Mouse (Mus musculus) layer of hippocampus, adult 9-11 months (tissue): ENCODE measurements at regions not wholly inside any gene's neighbourhood (a gene's known extent, or its start where the extent isn't known, plus 50 kb on each side); places are given as distances from the start of the nearest gene placed in this dataset.

ENCODE experiments used
- DNase-seq: peaks from one replicate; pipeline ENCODE4 v3.0.0; 2022

DNA sequence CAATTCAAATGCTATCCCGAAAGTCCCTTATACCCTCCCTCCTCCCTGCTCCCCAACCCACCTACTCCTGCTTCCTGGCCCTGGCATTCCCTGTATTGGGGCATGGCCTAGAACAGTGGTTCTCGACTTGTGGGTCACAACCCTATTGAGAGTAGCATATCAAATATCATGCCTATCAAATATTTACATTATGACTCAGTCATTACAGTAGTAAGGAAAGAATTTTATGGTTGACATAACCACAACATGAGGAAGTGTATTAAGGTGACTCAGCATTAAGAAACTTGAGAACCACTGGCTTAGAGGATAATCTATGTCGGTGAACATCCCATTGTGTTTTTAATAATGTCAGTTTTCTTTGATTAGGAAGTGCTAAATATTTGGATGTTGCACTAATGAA is 173.3 kb upstream of the 2610001J05Rik start:
- no peak for DNase-seq

DNA sequence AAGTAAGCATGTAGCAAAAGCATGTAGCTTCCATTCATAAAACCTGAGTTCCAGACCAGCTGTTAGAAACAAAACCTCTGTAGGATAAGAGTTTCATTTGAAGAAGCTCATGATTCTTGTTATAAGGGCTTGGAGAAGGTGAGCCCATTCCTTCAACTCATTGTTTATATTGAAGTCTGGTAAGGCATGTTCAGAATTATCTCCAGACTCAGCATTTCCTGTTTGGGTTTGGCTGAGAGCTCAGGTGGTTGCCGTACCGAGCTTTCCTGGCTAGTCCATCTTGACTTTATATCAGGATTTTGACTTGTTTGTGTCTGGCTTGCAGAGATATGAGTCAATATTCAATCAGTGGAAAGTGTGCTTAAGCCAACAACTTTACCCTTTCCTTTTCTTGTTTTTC is 154.6 kb upstream of the 2610001J05Rik start:
- no peak for DNase-seq

DNA sequence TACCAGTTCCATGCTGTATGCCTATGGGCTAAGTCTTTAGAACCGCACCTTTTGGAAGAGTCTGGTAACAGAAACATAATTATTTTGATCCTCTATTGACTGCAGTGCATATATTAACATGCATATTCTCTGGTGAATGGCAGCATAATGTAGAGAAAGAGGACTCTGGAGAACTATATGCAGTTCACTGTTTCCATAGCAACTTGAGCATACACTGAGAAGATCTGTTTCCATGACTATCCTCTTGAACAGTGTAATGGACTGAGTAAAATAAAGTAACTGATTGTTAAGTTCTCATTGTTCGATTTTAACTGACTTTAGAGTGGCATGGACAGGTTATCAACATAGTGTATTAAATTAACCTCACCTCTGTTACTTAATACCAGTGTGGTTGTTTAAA is 147.6 kb upstream of the 2610001J05Rik start:
- no peak for DNase-seq

DNA sequence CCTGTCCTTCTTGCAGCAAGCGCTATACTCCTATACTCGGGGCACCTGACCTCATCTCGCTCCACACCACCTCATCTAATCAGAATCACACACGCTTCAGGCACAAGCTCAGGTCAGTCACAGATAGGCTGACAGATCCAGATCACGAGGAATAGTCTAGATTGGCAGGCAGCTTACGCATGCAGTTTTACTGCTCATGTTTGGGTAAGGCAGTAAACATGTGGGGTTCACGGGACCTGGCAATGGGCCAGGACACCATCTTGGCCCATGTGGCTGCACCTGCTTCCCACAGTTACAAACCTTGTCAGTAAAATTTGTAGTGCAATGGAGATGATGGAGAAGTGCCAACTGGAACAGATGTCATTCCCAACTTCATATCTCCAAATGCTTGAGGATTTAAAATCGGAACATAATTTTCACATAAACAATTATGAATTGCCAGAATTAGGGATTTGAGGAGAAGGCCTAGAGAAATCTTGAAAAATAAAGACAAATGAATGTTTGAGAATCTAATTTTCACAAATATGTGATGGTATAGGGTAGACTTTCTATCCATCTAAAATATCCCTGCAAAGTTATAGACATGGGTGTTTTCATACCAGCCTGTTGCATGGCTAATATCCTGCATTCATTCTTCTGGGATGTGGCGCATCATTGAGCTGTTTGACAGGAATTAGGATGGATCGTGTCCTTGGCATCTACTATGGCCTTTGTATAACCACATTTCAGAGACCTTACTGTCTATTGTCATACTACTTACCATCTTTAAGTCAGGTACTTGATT is 111.5 kb upstream of the 2610001J05Rik start:
- peak; percentile 70 for DNase-seq

DNA sequence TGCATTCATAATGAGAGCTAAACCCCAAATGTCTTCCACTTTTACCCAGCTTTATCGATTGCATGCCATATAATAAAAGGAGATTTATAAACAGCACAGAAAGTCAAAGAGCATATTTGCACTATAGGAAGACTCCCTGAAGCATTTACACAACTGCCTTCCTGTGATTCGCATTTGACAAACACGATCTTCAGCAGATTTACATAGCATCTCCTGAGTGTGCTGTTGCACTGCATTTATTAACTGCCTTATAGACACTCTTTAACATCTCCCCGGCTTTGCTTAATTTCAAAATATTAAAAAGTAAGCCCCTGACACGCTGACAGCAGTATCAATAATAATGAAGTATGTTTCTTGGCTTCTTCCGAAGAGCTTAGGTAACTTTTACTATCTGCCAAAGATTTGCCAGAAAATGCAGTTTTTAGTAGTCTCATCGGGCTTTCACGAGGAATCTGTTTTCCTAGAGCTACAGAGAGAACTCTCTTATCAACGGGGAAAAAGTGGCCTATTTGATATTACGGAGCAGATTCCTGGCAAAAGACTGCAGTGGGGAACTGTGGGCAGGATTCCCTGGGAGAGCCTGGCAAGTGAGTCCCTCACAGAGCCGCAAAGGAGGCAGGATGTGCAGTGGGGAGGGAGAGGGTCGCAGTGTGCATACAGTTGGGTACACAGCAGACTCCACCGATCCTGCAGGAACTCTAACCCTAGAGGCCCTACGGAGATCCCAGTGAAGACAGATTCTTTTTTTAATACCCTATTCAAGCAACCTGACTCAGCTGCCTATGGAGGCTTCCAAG is 103.6 kb upstream of the 2610001J05Rik start:
- no peak for DNase-seq

DNA sequence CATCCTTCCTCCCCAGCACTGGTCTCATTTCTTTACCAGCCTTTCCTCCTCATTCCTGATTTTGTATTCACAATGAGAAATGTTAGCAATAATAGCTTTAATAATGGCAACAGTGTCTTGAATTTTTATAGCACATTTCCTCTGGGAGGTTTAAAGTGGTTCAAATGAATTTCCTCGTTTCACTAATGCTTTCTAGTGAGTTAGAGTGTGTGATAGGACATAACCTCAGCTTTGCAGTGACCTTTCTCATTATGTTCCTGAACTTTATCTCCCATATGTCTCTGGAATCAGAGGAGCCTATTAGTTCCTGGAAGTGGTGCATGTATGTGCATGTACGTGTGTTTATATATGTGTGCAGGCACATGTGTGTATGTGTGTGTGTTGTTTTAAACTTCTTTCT is 93.2 kb upstream of the 2610001J05Rik start:
- no peak for DNase-seq

DNA sequence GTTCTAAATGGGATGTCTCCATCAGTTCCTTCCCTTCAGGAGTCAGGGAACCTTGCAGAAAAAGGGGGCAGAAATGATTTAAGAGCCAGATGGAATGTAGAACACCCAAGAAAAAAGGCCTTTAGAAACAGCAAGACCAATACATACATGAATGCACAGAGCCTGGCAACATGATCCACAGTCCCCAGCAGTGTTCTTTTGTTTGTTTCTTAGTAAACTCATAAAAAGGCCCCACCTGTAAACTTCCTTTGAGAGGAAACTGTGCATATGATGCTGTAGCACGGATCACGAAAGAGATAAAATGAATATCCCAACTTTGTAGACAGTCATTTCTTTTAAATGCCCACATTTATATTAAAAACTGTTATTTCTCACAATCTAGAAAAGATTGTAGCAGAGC is 92.7 kb upstream of the 2610001J05Rik start:
- DNase-seq = no peak

DNA sequence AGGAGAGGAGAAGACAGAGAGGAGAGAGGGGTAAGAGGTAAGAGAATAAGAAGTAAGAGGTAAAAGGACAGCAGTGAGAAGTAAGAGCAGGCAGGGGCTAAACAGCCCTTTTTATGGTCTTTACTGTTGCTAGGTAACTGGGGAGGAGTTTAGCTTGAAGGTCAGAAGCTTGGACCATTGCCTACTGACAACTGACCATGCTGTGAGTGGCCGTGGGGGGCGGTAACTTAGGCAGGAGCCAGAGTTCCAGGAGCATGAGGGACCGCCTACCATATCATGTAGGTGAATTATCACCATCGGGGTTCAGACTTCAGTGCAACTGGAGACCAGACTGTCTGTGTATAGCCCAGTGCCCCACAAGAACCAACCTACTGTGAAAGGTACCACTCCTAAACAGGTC is 78.3 kb upstream of the 2610001J05Rik start:
- DNase-seq = no peak

DNA sequence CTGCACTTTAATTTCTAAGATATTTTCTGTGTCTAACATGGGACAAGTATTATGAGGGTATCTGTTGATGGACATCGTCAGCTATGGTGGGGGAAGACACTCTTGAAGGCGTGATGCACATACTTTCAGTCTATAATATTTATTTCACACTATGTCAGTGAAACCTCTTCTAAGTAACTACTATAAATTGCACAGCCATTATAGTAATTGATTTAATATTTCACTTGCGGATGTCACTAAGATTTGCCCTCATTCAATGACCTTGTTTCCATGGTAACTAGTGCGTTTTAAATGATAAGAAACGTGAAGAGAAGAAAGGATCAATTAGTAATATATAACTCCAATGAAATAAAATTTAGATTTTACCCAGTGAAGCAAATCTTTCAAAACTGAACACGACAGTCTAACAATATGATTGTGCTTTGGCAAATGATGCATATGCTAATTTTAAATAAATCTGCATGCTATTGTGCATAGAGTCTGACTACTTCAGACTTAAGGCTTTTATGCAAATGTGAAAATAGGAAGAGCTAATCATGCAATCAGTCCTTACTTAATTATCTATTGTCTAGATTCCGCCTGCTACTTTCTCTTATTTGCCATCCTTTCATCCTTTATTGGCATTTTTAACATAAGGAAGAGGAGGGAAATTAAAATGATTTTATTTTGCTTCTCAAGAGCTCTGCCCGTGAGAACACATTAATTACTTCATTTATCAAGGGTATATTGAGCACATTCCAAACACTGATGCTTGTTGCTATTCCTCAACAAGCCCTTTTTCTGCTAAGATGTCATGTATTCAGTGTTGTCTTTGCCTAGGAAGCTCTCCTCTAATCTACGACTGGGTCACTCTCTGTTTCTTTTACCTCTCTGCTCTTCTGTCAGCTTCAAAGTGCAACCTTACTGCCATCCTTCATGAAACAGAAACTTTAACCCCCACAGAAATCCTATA is 49.8 kb upstream of the 2610001J05Rik start:
- DNase-seq = no peak
